Mouse (Mus musculus) midbrain, embryonic 15.5 days (tissue): Measurements from ENCODE around the gene Vwf. TPM values are rescaled to one million over a fixed set of nuclear protein-coding genes. Genes with fewer than 3 reads are reported as not detected.
A peak's percentile ranks its signal among the peaks of the same experiment; 100 is the strongest.

Experiments
- ATAC-seq: fragments of 200-750 bp; cut with Nextera tagmentation; replicated peaks from 2 replicates; pipeline ENCODE4 v1.8.0; 2017; ENCODE audit warnings: moderate TSS enrichment
- H3K27ac ChIP-seq: fragments of 300-500 bp; sonication (generic); 2 replicates; pipeline ENCODE4 v1.5.1; 2015; ENCODE audit warnings: mild to moderate bottlenecking, inconsistent platforms
- H3K27me3 ChIP-seq: fragments of 300-500 bp; sonication (generic); replicated peaks from 2 replicates; pipeline ENCODE4 v1.6.1; 2015; ENCODE audit warnings: inconsistent platforms
- H3K36me3 ChIP-seq: fragments of 300-500 bp; sonication (generic); replicated peaks from 2 replicates; pipeline ENCODE4 v1.6.1; 2015; ENCODE audit warnings: inconsistent platforms
- H3K4me1 ChIP-seq: fragments of 300-500 bp; sonication (generic); 2 replicates; pipeline ENCODE4 v1.6.1; 2015; ENCODE audit warnings: inconsistent platforms
- H3K4me2 ChIP-seq: fragments of 300-500 bp; sonication (generic); 2 replicates; pipeline ENCODE4 v1.6.1; 2015; ENCODE audit warnings: inconsistent platforms, mild to moderate bottlenecking, moderate library complexity
- H3K4me3 ChIP-seq: fragments of 300-500 bp; sonication (generic); 2 replicates; pipeline ENCODE4 v1.5.1; 2015; ENCODE audit warnings: mild to moderate bottlenecking, inconsistent platforms
- H3K9ac ChIP-seq: fragments of 300-500 bp; sonication (generic); 2 replicates; pipeline ENCODE4 v1.6.1; 2015; ENCODE audit warnings: mild to moderate bottlenecking, inconsistent platforms
- H3K9me3 ChIP-seq: fragments of 300-500 bp; sonication (generic); 2 replicates; pipeline ENCODE4 v1.6.1; 2016; ENCODE audit warnings: inconsistent platforms
- WGBS: fragments of 180-500 bp; shearing (Covaris S2); methylation state at CpG from one replicate; pipeline ENCODE4 v1.1.7; 2015; ENCODE audit warnings: mixed read lengths; 5-methylcytosine and 5-hydroxymethylcytosine counted together
- polyA plus RNA-seq: library from polyadenylated mRNA; unstranded; fragments of >200 nt; fragmentation: Nextera tagmentation; extraction: Ambion mirVana; gene quantifications from 2 replicates; pipeline ENCODE4 v1.2.1, GENCODE M21; 2015

The Vwf gene
- polyA plus RNA-seq, 1 experiment from 2014 or later: 11.3 TPM

DNA sequence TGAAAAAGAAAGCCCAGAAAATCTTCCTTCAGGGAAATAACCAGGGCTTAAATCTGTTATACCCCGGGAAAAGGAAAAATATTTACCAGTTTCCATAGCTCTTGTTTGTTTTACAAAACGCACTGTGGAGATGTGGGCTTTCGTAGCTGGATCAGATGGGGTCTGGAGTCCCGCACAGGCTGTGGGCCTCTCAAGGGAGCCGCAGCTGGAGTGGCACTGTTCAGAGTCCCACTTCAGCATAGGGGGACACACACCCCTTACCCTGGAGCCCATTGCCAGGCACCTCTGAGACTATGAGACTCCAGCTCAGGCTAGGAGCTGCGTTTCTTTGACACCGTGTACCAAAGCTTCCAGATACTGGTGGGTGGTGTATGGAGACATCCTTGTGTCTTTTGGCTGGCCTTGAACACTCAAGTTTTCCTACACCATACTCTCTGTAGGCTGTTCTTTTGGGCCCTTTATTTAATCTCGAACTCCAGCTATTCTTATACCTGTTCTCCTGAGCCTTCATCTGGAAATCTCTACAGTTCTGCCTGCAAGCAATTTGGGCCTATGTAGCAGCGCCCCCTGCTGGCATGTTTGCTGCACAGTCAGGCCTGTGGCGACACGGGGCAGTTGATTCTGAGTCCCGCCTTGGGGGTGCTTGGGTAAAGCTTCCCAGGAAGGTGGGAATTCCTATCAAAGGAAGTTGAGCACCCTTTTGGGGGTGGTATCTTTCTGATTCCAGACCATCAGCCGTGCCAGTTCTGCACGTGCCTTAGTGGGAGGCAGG, 114.7 kb downstream of the Vwf start:
- ATAC-seq: no peak
- WGBS: 43% methylated on average over 14 of the region's 14 CpGs

DNA sequence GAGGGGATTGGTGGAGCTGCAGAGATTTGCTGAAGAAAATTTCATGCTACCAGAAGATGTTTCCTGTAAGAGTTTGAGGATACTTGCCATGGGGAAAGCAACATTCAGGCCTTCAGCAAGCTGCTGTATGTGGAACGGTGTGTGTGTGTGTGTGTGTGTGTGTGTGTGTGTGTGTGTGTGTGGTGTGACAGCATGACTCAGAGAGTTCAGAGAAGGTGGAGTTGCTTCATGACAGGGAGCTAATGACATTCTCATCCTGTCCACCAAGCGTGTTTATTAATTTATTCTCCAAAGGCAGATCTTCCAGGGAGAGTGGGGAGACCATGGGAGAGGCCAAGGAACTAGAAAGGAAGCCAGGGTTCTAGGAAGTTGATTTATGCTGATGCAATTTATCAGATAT, 117.3 kb downstream of the Vwf start:
- no peak for ATAC-seq
- WGBS: 90% methylated on average over 2 of the region's 2 CpGs
- no peak overlapping the region for H3K27ac ChIP-seq
- no peaks in the 10 kb centered on the region for H3K4me1 ChIP-seq
- no peaks in the 10 kb centered on the region for H3K36me3 ChIP-seq
- no peak overlapping the region for H3K4me2 ChIP-seq
- H3K4me3 ChIP-seq: no peak overlapping the region
- no peaks in the 10 kb centered on the region for H3K9me3 ChIP-seq
- H3K27me3 ChIP-seq: no peaks in the 10 kb centered on the region
- H3K9ac ChIP-seq: no peak overlapping the region

More for the DNA sequence above, 114.7 kb downstream of the Vwf start:
- Histone ChIP-seq H3K36me3 (no peaks in the 10 kb centered on the region), H3K27ac (no peak overlapping the region), H3K9me3 (no peaks in the 10 kb centered on the region), H3K4me1 (no peaks in the 10 kb centered on the region), H3K9ac (no peak overlapping the region), H3K27me3 (no peaks in the 10 kb centered on the region), H3K4me2 (no peak overlapping the region), H3K4me3 (no peak overlapping the region)

GRCm38 (mm10) chr6:125671835-125672234, 125.3 kb downstream of the Vwf start:
- Histone ChIP-seq H3K36me3 (no peaks in the 10 kb centered on the region), H3K9me3 (no peaks in the 10 kb centered on the region), H3K4me2 (no peak overlapping the region), H3K27me3 (no peaks in the 10 kb centered on the region), H3K4me3 (no peak overlapping the region), H3K4me1 (no peaks in the 10 kb centered on the region), H3K9ac (no peak overlapping the region), H3K27ac (no peak overlapping the region)
- no peak for ATAC-seq
- 83% methylated on average over 3 of the region's 3 CpGs for WGBS

DNA sequence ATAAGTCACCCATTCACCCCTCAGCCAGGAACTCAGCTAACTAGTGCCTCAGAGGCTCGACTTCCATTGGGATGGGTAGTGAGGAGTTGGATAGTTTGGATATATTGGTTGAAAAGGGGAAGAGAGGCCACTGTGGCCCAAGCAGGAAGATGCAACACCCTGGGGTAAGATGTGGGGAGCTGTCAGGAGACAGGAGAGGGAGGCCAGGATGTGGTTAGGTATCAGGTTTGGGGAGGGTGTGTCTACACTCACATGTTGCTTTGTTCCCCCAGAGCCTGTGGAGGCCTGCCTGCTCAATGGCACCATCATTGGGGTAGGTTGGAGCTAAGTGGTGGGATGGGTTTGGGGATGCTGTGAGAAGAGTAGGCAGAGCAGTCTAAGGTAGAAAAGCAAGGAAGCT, 131.9 kb downstream of the Vwf start:
- Histone ChIP-seq H3K4me1 (no peaks in the 10 kb centered on the region), H3K4me3 (no peak overlapping the region), H3K36me3 (no peaks in the 10 kb centered on the region), H3K27ac (no peak overlapping the region), H3K4me2 (no peak overlapping the region), H3K27me3 (no peaks in the 10 kb centered on the region), H3K9me3 (no peaks in the 10 kb centered on the region), H3K9ac (no peak overlapping the region)
- no peak for ATAC-seq
- 85% methylated on average over 1 of the region's 1 CpGs for WGBS

GRCm38 (mm10) chr6:125680613-125681012, 134.0 kb downstream of the Vwf start:
- H3K4me1 ChIP-seq: no peaks in the 10 kb centered on the region
- H3K4me2 ChIP-seq: no peak overlapping the region
- no peaks in the 10 kb centered on the region for H3K9me3 ChIP-seq
- no peaks in the 10 kb centered on the region for H3K27me3 ChIP-seq
- H3K9ac ChIP-seq: no peak overlapping the region
- ATAC-seq: no peak
- H3K27ac ChIP-seq: no peak overlapping the region
- WGBS: 76% methylated on average over 11 of the region's 11 CpGs
- no peaks in the 10 kb centered on the region for H3K36me3 ChIP-seq
- no peak overlapping the region for H3K4me3 ChIP-seq

GRCm38 (mm10) chr6:125685420-125685819, 138.8 kb downstream of the Vwf start:
- H3K4me1 ChIP-seq: peaks cover 10% of the 10 kb centered on the region

DNA sequence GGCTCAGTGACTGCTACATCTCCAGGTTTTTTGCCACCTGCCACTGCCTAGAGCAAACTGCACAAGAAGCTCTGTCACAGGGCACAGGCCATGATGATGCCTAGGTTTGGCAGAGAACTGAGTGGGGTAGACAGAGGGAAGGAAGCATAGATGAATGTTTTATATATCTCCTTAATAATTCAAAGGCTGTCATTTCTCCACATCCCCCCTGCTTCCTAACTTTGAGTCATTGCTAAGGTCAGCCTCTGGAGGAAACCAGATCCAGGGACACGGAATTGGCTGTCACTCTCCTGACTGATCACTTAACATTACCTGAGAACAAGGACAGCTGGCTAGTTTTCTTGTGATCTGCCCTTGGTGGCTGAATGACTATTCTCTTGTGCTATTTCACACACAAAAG, 141.4 kb downstream of the Vwf start:
- H3K36me3 ChIP-seq: no peaks in the 10 kb centered on the region
- H3K27me3 ChIP-seq: 0 out of 2 replicates have a peak, but pooled peaks cover 3% of the 10 kb centered on the region
- WGBS: 68% methylated on average over 1 of the region's 1 CpGs

More at GRCm38 (mm10) chr6:125685420-125685819, 138.8 kb downstream of the Vwf start:
- Histone ChIP-seq H3K36me3 (no peaks in the 10 kb centered on the region), H3K27me3 (no peaks in the 10 kb centered on the region), H3K27ac (no peak overlapping the region), H3K4me3 (no peak overlapping the region), H3K4me2 (no peak overlapping the region), H3K9ac (no peak overlapping the region), H3K9me3 (no peaks in the 10 kb centered on the region)
- no peak for ATAC-seq

GRCm38 (mm10) chr6:125690057-125690703, 143.6 kb downstream of the Vwf start, which contains the start of gene Ano2:
TSS of gene Ano2 (plus strand) at chr6:125690419.
- 0 out of 2 replicates have a peak, but pooled peaks cover 3% of the 10 kb centered on the region for H3K27me3 ChIP-seq
- peak; percentile 84 for ATAC-seq
- WGBS: under 1% methylated on average over 20 of the region's 20 CpGs
- peak within 1 kb of the TSS; percentile 31 for H3K9ac ChIP-seq
- H3K4me2 ChIP-seq: peak within 1 kb of the TSS; percentile 77
- peaks cover 14% of the 10 kb centered on the region for H3K4me1 ChIP-seq
- H3K4me3 ChIP-seq: peak within 1 kb of the TSS; percentile 38
- no peaks in the 10 kb centered on the region for H3K9me3 ChIP-seq
- no peaks in the 10 kb centered on the region for H3K36me3 ChIP-seq
- peak within 1 kb of the TSS; percentile 20; the same call in 1 of the 2 replicates for H3K27ac ChIP-seq

More for the DNA sequence above, 141.4 kb downstream of the Vwf start:
- no peak for ATAC-seq
- Histone ChIP-seq H3K4me2 (no peak overlapping the region), H3K4me1 (peaks cover 14% of the 10 kb centered on the region), H3K27ac (no peak overlapping the region), H3K9me3 (no peaks in the 10 kb centered on the region), H3K4me3 (no peak overlapping the region), H3K9ac (no peak overlapping the region)

DNA sequence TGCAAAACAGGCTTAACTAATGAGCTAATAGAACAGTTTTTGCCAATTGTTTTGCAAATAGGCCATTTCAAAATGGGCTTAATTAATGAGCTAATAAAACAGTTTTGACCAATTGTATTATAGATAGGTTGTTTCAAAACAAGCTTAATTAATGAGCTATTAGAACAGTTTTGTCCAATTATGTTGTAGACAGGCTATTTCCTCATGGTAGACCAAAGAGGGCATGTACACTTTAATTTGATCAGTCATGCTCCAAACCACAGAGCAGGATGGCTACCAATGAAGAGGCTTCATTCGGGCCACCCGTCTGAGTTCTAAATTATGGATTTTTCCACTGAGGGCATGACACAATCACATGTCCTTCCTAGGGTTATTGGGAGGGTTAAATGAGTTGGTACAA, 154.6 kb downstream of the Vwf start:
- ATAC-seq: no peak
- Histone ChIP-seq H3K4me3 (no peak overlapping the region), H3K4me1 (no peaks in the 10 kb centered on the region), H3K9me3 (no peaks in the 10 kb centered on the region), H3K36me3 (no peaks in the 10 kb centered on the region), H3K9ac (no peak overlapping the region), H3K27me3 (no peaks in the 10 kb centered on the region), H3K27ac (no peak overlapping the region), H3K4me2 (no peak overlapping the region)
- WGBS: 86% methylated on average over 2 of the region's 2 CpGs

DNA sequence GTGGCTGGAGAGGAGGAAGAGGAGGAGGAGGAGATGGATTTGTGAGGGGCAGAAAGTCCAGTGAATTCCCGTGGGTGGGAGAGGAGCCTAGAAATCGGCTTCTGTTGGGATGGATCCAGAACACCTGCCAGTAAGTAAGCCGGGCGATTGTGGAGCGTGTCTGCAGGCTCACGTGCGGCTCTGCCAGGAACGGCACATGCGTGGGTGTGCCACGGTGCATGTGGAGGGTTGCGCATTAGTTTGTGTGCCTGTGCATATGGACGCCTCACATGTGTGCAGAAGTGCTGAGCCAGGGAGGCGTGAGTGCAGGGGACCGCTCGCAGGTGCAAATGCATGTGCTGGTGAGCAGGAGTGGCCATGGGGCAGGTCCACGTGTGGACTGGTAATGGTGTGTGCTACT, 164.7 kb downstream of the Vwf start:
- Histone ChIP-seq H3K4me3 (no peak overlapping the region), H3K27ac (no peak overlapping the region), H3K4me1 (no peaks in the 10 kb centered on the region), H3K36me3 (no peaks in the 10 kb centered on the region), H3K4me2 (no peak overlapping the region), H3K9ac (no peak overlapping the region), H3K27me3 (no peaks in the 10 kb centered on the region), H3K9me3 (no peaks in the 10 kb centered on the region)
- WGBS: 90% methylated on average over 16 of the region's 16 CpGs
- ATAC-seq: no peak

DNA sequence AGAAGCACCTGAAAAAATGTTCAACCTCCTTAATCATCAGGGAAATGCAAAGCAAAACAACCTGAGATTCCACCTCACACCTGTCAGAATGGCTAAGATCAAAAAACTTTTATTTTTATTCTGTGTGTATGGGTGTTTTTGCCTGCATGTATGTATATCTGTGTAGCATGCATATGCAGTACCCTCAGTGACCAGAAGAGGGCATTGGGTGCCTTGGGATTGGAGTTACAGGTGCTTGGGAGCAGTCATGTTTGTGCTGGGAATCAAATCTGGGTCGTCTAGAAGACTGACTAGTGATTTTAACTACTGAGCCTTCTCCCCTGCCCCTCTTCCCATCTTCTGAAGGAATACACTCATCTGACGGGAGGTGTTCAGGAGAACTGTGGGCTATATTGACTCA, 179.8 kb downstream of the Vwf start:
- ATAC-seq: no peak
- Histone ChIP-seq H3K9ac (no peak overlapping the region), H3K4me3 (no peak overlapping the region), H3K4me2 (no peak overlapping the region), H3K27me3 (no peaks in the 10 kb centered on the region), H3K9me3 (no peaks in the 10 kb centered on the region), H3K27ac (no peak overlapping the region), H3K36me3 (no peaks in the 10 kb centered on the region), H3K4me1 (no peaks in the 10 kb centered on the region)
- 87% methylated on average over 2 of the region's 2 CpGs for WGBS

DNA sequence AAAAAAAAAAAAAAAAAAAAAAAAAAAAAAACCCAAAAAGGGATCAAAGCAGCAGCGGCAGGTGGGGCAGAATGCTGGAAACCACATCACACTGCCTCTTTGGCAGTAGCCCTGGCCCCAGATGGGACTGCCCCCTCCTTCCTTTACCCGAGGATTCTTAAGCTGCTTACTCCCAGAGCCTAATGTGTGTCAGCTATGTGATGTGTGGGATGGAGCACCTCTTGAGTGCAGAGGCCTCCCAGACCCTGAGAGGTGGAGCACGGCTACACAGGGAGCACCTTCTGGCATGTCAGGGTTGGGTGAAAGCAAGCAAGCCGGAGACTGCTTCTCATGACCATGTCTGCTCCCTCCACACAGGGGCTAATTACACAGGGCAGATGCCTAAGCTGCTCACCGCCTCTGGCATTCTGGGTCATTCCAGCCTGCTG, 180.9 kb downstream of the Vwf start:
- Histone ChIP-seq H3K36me3 (no peaks in the 10 kb centered on the region), H3K4me2 (no peak overlapping the region), H3K4me3 (no peak overlapping the region), H3K4me1 (no peaks in the 10 kb centered on the region), H3K9ac (no peak overlapping the region), H3K27ac (no peak overlapping the region), H3K9me3 (no peaks in the 10 kb centered on the region), H3K27me3 (no peaks in the 10 kb centered on the region)
- 52% methylated on average over 5 of the region's 5 CpGs for WGBS
- no peak; the same call in 1 of the 2 replicates for ATAC-seq

GRCm38 (mm10) chr6:125729471-125729870, 182.9 kb downstream of the Vwf start:
- 85% methylated on average over 6 of the region's 6 CpGs for WGBS
- no peaks in the 10 kb centered on the region for H3K36me3 ChIP-seq
- H3K4me1 ChIP-seq: no peaks in the 10 kb centered on the region
- H3K27ac ChIP-seq: no peak overlapping the region
- H3K9ac ChIP-seq: no peak overlapping the region
- no peak overlapping the region for H3K4me2 ChIP-seq
- ATAC-seq: no peak
- no peak overlapping the region for H3K4me3 ChIP-seq
- no peaks in the 10 kb centered on the region for H3K9me3 ChIP-seq
- no peaks in the 10 kb centered on the region for H3K27me3 ChIP-seq
